Mouse (Mus musculus) E14TG2a.4 (cell line): ENCODE data around the gene Vrk1.

ENCODE experiments used
- CTCF ChIP-seq: conservative IDR thresholded peaks from 2 replicates; pipeline ENCODE4 v1.5.1; 2014; ENCODE audit warnings: low read length
- NANOG ChIP-seq: IDR thresholded peaks from 2 replicates; pipeline ENCODE4 v1.6.1; 2014; ENCODE audit warnings: borderline replicate concordance, low read length, mixed read lengths

DNA sequence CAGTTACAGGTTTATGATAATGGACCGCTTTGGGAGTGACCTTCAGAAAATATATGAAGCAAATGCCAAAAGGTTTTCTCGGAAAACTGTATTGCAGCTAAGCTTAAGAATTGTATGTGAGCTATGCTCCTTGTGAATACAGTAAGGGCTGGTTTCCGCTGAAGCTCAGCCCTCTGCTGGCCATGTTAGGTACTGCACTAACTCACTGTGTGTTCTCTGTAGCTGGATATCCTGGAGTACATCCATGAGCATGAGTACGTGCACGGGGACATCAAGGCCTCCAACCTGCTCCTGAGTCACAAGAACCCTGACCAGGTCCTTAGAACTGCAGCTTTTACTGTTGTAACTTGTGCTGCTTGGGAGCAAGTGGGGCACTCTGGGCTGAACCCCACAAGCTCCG, 45.8 kb downstream of the Vrk1 start:
- TF ChIP-seq CTCF, result peak; percentile 93
- TF ChIP-seq NANOG, result no peak
